Mouse (Mus musculus): ENCODE measurements at regions not wholly inside any gene's neighbourhood (a gene's known extent, or its start where the extent isn't known, plus 50 kb on each side); places are given as distances from the start of the nearest gene placed in this dataset.

DNA sequence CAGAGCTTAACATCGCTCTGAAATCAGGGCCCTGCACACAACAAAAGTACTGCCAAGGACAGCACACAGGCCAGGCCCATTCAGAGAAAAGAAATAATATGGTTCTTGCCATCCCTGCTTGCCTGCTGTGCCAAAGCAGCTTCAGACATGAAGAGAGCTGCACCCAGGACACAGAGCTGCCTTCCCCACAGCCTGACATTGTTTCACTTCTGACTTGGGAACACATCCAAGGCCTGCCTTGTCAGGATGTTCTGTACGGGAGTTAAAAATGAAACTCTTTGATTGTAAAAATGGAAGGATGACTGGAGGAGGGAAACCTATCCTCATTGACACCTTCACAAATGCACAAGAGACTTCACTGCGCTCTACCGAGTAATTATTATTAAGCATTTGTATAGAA lies 114.0 kb upstream of the Ube2e3 start:
- no peak for DNase-seq (ENCODE audit: low spot score)
- no peaks in the 10 kb centered on the region for H3K4me1 ChIP-seq (replicated peaks; ENCODE audit: control insufficient read depth, insufficient read depth, low read length)
- H3K36me3 ChIP-seq (ENCODE audit: control insufficient read depth, insufficient read depth, low read length): no peaks in the 10 kb centered on the region
- WGBS: 73% methylated on average over 4 of the region's 4 CpGs
- H3K27ac ChIP-seq (ENCODE audit: low read depth, low read length): no peak overlapping the region
- H3K4me2 ChIP-seq (replicated peaks; ENCODE audit: low read depth, low read length): no peak overlapping the region
- no peak for ATAC-seq (ENCODE audit: low FRiP score)
- H3K9ac ChIP-seq (ENCODE audit: low read depth, low read length): no peak overlapping the region
- H3K9me3 ChIP-seq (ENCODE audit: control insufficient read depth, low read length): no peaks in the 10 kb centered on the region
- no peak overlapping the region for H3K4me3 ChIP-seq (ENCODE audit: low read depth, low read length)
- no peaks in the 10 kb centered on the region for H3K27me3 ChIP-seq (ENCODE audit: control insufficient read depth, insufficient read depth, low read length)

GRCm38 (mm10) chr2:78730161-78730560 lies 137.8 kb upstream of the Ube2e3 start:
- H3K4me3 ChIP-seq (ENCODE audit: low read depth, low read length): no peak overlapping the region

DNA sequence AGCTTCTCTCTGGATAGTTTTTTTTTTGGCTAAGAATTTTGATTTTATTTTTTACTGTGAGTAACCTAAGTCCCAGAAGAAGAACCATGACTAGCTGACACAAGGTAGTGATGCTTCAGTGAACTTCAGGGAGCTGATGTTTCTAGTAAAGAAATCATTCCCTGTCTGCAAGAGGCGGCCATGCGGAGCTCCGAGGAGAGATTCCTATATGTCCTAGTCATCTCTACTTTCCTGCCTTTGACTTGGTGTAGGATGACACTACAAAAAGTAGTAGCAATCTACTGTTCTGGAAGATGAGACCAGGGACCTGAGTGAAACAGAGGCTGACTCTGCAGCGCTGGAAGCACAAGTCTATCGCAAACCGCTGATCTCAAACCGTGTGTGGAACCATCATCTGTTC lies 141.9 kb upstream of the Ube2e3 start:
- ATAC-seq (ENCODE audit: low FRiP score) (no peak), DNase-seq (ENCODE audit: low spot score) (no peak)
- Histone ChIP-seq H3K36me3 (ENCODE audit: control insufficient read depth, insufficient read depth, low read length) (no peaks in the 10 kb centered on the region), H3K4me3 (ENCODE audit: low read depth, low read length) (no peak overlapping the region), H3K27me3 (ENCODE audit: control insufficient read depth, insufficient read depth, low read length) (no peaks in the 10 kb centered on the region), H3K4me2 (replicated peaks; ENCODE audit: low read depth, low read length) (no peak overlapping the region), H3K9ac (ENCODE audit: low read depth, low read length) (no peak overlapping the region), H3K4me1 (replicated peaks; ENCODE audit: control insufficient read depth, insufficient read depth, low read length) (no peaks in the 10 kb centered on the region), H3K9me3 (ENCODE audit: control insufficient read depth, low read length) (no peaks in the 10 kb centered on the region), H3K27ac (ENCODE audit: low read depth, low read length) (no peak overlapping the region)
- 91% methylated on average over 7 of the region's 7 CpGs for WGBS

More at GRCm38 (mm10) chr2:78730161-78730560, 137.8 kb upstream of the Ube2e3 start:
- H3K4me1 ChIP-seq (replicated peaks; ENCODE audit: control insufficient read depth, insufficient read depth, low read length): no peaks in the 10 kb centered on the region
- H3K9me3 ChIP-seq (ENCODE audit: control insufficient read depth, low read length): no peaks in the 10 kb centered on the region
- ATAC-seq (ENCODE audit: low FRiP score) (no peak), DNase-seq (ENCODE audit: low spot score) (no peak)
- WGBS: 87% methylated on average over 6 of the region's 6 CpGs
- H3K36me3 ChIP-seq (ENCODE audit: control insufficient read depth, insufficient read depth, low read length): no peaks in the 10 kb centered on the region
- no peak overlapping the region for H3K9ac ChIP-seq (ENCODE audit: low read depth, low read length)
- no peak overlapping the region for H3K27ac ChIP-seq (ENCODE audit: low read depth, low read length)
- H3K4me2 ChIP-seq (replicated peaks; ENCODE audit: low read depth, low read length): no peak overlapping the region
- no peaks in the 10 kb centered on the region for H3K27me3 ChIP-seq (ENCODE audit: control insufficient read depth, insufficient read depth, low read length)

GRCm38 (mm10) chr2:78724416-78724815 lies 143.5 kb upstream of the Ube2e3 start:
- H3K9me3 ChIP-seq (ENCODE audit: control insufficient read depth, low read length): no peaks in the 10 kb centered on the region
- no peak for ATAC-seq (ENCODE audit: low FRiP score)
- no peak overlapping the region for H3K4me2 ChIP-seq (replicated peaks; ENCODE audit: low read depth, low read length)
- H3K36me3 ChIP-seq (ENCODE audit: control insufficient read depth, insufficient read depth, low read length): no peaks in the 10 kb centered on the region
- no peaks in the 10 kb centered on the region for H3K4me1 ChIP-seq (replicated peaks; ENCODE audit: control insufficient read depth, insufficient read depth, low read length)
- no peak for DNase-seq (ENCODE audit: low spot score)
- WGBS: 71% methylated on average over 2 of the region's 2 CpGs
- no peak overlapping the region for H3K4me3 ChIP-seq (ENCODE audit: low read depth, low read length)
- H3K27ac ChIP-seq (ENCODE audit: low read depth, low read length): no peak overlapping the region
- no peaks in the 10 kb centered on the region for H3K27me3 ChIP-seq (ENCODE audit: control insufficient read depth, insufficient read depth, low read length)
- H3K9ac ChIP-seq (ENCODE audit: low read depth, low read length): no peak overlapping the region

GRCm38 (mm10) chr2:78723423-78723822 lies 144.5 kb upstream of the Ube2e3 start:
- DNase-seq (ENCODE audit: low spot score): no peak
- 94% methylated on average over 3 of the region's 3 CpGs for WGBS
- Histone ChIP-seq H3K4me1 (replicated peaks; ENCODE audit: control insufficient read depth, insufficient read depth, low read length) (no peaks in the 10 kb centered on the region), H3K27me3 (ENCODE audit: control insufficient read depth, insufficient read depth, low read length) (no peaks in the 10 kb centered on the region), H3K36me3 (ENCODE audit: control insufficient read depth, insufficient read depth, low read length) (no peaks in the 10 kb centered on the region), H3K9me3 (ENCODE audit: control insufficient read depth, low read length) (no peaks in the 10 kb centered on the region), H3K4me2 (replicated peaks; ENCODE audit: low read depth, low read length) (no peak overlapping the region), H3K9ac (ENCODE audit: low read depth, low read length) (no peak overlapping the region), H3K4me3 (ENCODE audit: low read depth, low read length) (no peak overlapping the region), H3K27ac (ENCODE audit: low read depth, low read length) (no peak overlapping the region)
- no peak for ATAC-seq (ENCODE audit: low FRiP score)

DNA sequence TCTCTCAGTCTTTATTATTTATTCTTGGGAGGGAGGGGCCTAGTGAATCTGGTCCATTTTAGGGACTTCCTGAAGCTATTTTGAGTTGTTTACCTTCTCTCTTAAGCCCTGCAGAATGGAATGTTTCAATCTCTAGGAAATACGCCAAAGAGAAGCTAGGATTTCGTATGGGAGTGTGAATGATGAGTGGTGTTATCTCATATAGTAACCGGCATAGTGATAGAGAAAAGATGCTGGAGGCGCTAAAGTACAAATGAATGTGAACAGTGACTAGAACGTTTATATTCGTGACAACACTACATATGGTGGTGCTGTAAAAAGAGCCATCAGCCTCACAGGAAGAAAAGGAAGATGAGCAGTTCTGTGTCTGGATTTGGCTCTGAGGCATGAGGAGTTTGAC lies 145.2 kb upstream of the Ube2e3 start:
- no peaks in the 10 kb centered on the region for H3K27me3 ChIP-seq (ENCODE audit: control insufficient read depth, insufficient read depth, low read length)
- no peaks in the 10 kb centered on the region for H3K4me1 ChIP-seq (replicated peaks; ENCODE audit: control insufficient read depth, insufficient read depth, low read length)
- no peak for ATAC-seq (ENCODE audit: low FRiP score)
- no peak overlapping the region for H3K27ac ChIP-seq (ENCODE audit: low read depth, low read length)
- H3K4me3 ChIP-seq (ENCODE audit: low read depth, low read length): no peak overlapping the region
- no peaks in the 10 kb centered on the region for H3K9me3 ChIP-seq (ENCODE audit: control insufficient read depth, low read length)
- no peak overlapping the region for H3K9ac ChIP-seq (ENCODE audit: low read depth, low read length)
- no peak for DNase-seq (ENCODE audit: low spot score)
- no peaks in the 10 kb centered on the region for H3K36me3 ChIP-seq (ENCODE audit: control insufficient read depth, insufficient read depth, low read length)
- no peak overlapping the region for H3K4me2 ChIP-seq (replicated peaks; ENCODE audit: low read depth, low read length)
- 94% methylated on average over 6 of the region's 6 CpGs for WGBS

GRCm38 (mm10) chr2:78718550-78718949 lies 149.4 kb upstream of the Ube2e3 start:
- H3K27me3 ChIP-seq (ENCODE audit: control insufficient read depth, insufficient read depth, low read length): no peaks in the 10 kb centered on the region
- no peak overlapping the region for H3K4me3 ChIP-seq (ENCODE audit: low read depth, low read length)
- H3K9me3 ChIP-seq (ENCODE audit: control insufficient read depth, low read length): no peaks in the 10 kb centered on the region
- ATAC-seq (ENCODE audit: low FRiP score) (0 out of 2 replicates have a peak, but pooled peaks have one; percentile 27), DNase-seq (ENCODE audit: low spot score) (no peak)
- no peaks in the 10 kb centered on the region for H3K36me3 ChIP-seq (ENCODE audit: control insufficient read depth, insufficient read depth, low read length)
- 45% methylated on average over 1 of the region's 1 CpGs for WGBS
- no peak overlapping the region for H3K9ac ChIP-seq (ENCODE audit: low read depth, low read length)
- H3K27ac ChIP-seq (ENCODE audit: low read depth, low read length): no peak overlapping the region
- no peak overlapping the region for H3K4me2 ChIP-seq (replicated peaks; ENCODE audit: low read depth, low read length)
- H3K4me1 ChIP-seq (replicated peaks; ENCODE audit: control insufficient read depth, insufficient read depth, low read length): no peaks in the 10 kb centered on the region

GRCm38 (mm10) chr2:78716157-78716798 lies 151.6 kb upstream of the Ube2e3 start:
- Histone ChIP-seq H3K36me3 (ENCODE audit: control insufficient read depth, insufficient read depth, low read length) (no peaks in the 10 kb centered on the region), H3K4me1 (replicated peaks; ENCODE audit: control insufficient read depth, insufficient read depth, low read length) (no peaks in the 10 kb centered on the region), H3K27me3 (ENCODE audit: control insufficient read depth, insufficient read depth, low read length) (no peaks in the 10 kb centered on the region), H3K4me3 (ENCODE audit: low read depth, low read length) (no peak overlapping the region), H3K9ac (ENCODE audit: low read depth, low read length) (no peak overlapping the region), H3K4me2 (replicated peaks; ENCODE audit: low read depth, low read length) (no peak overlapping the region), H3K9me3 (ENCODE audit: control insufficient read depth, low read length) (no peaks in the 10 kb centered on the region), H3K27ac (ENCODE audit: low read depth, low read length) (no peak overlapping the region)
- ATAC-seq (ENCODE audit: low FRiP score) (no peak), DNase-seq (ENCODE audit: low spot score) (no peak)
- whole genome bisulfite sequencing: 82% methylated on average over 7 of the region's 7 CpGs

DNA sequence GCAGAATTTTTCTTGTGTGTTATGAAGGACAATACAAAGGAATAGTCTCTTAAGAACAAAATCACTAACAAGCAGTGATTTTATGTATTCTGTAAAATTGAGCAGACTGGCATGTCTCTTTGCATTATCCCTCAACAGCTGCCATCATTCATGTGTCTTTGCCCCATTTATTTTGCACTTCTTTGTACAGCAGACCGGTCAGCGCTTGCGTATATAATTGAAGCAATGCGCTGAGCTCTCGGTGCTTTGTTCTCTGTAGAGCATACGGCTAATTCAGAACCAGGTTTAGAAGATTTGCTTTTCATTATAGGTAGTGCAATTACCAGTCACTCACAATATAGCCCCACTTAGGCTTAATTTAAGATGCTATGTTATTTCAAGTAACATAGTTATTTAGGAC lies 173.1 kb upstream of the Ube2e3 start:
- Histone ChIP-seq H3K27ac (ENCODE audit: low read depth, low read length) (no peak overlapping the region), H3K27me3 (ENCODE audit: control insufficient read depth, insufficient read depth, low read length) (no peaks in the 10 kb centered on the region), H3K4me3 (ENCODE audit: low read depth, low read length) (no peak overlapping the region), H3K9me3 (ENCODE audit: control insufficient read depth, low read length) (no peaks in the 10 kb centered on the region), H3K4me1 (replicated peaks; ENCODE audit: control insufficient read depth, insufficient read depth, low read length) (no peaks in the 10 kb centered on the region), H3K9ac (ENCODE audit: low read depth, low read length) (no peak overlapping the region), H3K36me3 (ENCODE audit: control insufficient read depth, insufficient read depth, low read length) (no peaks in the 10 kb centered on the region), H3K4me2 (replicated peaks; ENCODE audit: low read depth, low read length) (no peak overlapping the region)
- 36% methylated on average over 6 of the region's 6 CpGs for WGBS
- DNase-seq (ENCODE audit: low spot score) (peak; percentile 18), ATAC-seq (ENCODE audit: low FRiP score) (peak; percentile 65)

Measured in hindbrain, embryonic 11.5 days (tissue).